Mouse (Mus musculus) cerebellum, postnatal 25 days (tissue): ENCODE measurements around the gene Fam111a.
"Not testable (repeated sequence)": the region's sequence is repeated elsewhere in the genome, so short reads cannot be mapped to it uniquely, and the experiment has no call there.

Source experiments
- DNase-seq, 2 experiments: peaks; one replicate each; pipeline ENCODE4 v3.0.0; 2021; ENCODE audit warnings: mixed read lengths in 2 of 2

Gene Fam111a

DNA sequence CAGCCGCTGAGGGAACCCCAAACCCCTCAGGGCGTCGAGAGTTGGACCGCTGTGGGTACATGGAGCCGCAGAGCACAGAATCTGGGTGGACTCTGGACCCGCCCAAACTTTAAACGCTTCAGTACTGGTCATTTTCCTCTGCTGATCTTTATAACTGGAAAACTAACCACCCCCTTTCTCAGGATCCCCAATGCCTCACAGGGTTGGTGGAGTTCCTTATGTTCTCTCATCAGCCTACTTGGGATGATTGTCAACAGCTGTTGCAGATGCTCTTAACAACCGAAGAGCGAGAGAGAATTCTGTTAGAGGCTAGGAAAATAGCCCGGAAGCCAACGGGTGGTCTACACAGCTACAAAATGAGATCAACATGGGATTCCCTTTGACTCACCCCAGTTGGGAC, at the start of gene Fam111a:
Gene Fam111a (plus strand): TSS at position 301 of the 400 bp plus-strand sequence.
- not testable (repeated sequence) for DNase-seq

DNA sequence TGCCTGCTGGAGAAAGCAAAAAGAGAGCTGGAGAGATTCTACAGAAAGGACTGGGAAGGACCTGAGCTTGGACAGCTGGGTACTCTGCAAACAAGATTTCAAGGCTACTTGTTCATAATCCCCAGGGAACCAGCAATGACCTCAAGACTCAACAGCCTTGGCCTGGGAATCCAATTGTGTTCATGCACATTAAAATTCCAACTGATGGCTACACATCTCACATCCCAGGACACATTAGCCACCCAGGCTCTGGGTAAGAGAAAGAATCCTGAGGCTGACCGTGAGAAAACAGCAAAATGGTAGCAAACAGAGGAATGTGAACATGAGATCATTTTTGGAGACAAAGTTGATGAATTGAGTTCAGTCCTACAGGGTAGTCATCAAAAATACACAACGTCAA, 49.3 kb upstream of the Fam111a start:
- DNase-seq: no peak

DNA sequence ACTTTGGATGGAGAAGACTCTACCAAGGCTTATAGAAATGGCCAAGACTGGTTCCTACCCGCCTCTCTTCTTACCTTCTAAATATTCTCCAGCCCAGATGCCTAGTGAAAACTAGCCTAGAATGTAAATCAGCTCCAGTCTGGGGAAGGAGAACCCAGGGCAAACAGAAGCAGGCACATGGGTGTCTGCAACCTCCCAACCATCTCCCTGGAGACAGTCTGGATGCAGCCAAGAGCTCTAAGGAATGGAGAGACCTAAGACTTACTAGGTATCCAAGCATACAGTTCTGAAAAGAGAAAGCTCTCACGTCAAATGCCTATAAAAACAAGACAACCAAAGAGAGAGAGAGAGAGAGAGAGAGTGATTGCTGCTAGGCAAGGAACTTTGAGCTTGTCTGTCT, 47.6 kb upstream of the Fam111a start:
- no peak for DNase-seq

DNA sequence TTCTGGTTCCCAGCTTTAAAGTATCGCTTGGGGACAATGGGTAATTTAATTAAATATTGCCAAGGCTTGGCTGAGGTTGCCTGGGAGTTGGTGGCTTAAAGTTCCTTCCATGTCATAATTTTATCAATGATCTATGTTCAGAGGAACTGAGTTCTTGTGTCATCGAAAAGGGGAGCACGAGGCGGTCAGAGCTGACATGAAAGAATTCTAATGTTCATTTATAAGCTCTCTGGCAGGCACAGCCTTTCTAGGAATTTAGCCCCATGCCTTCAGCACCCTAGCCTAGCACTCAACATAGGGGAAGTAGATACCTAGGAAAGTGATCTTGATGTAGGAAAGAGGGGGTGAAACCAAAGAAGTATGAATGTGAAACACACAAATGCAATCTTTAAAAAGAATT, 47.2 kb upstream of the Fam111a start:
- DNase-seq: no peak

DNA sequence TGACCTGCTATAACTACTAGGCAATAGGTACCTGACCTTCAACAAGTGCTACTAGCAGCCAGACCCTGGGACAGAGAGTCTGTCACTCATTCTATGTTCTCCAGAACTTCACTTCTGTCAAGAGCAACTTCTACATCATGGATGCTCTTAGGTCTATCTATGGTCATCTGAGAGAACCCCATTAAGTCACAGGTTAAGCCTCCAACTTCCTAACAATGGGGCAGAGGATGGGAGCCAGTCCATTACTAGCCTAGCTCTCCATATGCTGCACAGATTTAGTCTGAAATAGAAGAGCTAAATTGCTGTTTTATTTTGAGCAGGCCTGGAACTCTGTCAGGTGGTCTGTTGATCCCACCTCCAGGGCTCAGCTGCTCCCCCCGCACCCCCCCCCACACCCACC, 46.6 kb upstream of the Fam111a start:
- no peak for DNase-seq

DNA sequence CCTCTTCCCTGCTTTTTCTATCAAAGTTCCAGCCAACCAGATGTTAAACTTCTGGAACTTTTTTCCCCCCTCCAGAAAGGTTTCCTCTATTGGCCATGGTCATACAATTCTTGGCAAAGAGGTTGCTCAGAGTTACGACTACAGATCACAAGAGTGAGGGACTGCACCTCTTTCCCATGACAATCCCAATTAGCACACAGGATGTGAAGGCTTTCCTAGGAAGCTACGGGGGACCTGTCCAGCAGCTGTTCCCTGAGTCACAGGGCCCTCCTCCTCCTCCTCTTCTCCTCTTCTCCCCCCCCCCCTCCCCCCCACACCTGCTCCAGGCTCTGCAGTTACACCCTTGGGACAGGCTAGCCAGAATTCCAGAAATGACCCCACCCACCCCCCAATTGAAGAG, 46.1 kb upstream of the Fam111a start:
- no peak for DNase-seq

DNA sequence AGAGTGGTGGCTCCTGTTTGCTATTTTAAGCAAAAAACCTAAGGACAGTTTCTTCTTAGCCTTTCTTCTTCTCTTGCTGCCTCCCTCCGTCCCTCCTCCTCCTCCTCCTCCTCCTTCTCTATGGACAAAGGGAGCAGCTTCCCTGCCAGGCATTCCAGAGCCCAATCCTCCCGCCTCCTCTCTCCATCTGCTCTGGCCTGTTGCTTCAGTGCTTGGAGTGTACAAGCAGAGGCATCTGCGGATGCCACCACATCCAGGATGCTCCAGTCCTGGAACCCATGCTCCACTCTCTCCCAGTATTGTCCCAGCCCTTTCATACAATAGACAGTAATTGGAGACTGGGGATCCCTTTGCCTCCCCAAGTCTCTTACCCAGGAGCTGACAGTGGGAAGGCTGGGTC, 45.4 kb upstream of the Fam111a start:
- DNase-seq: peak; percentile 42 to 61

DNA sequence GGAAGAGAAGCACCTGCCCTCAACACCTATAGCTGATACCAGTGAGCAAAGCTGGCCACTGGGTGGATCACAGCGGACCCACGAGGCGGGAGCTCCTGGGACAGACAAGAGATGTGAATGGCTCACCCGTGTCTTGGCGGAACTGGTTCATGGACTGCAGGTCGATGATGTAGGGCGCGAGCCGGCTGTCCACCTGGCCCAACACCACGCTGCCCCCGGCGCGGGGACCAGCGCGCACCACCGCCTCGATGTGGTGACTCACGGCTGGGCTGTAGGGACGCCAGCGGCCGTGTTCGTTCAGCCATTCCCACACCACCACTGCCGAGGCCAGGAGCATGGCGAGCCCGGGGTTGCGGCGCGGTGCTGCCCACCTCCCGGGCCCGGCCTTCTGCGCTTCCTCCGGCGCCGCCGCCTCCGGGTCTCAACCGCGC, 44.6 kb upstream of the Fam111a start:
- DNase-seq: peak; percentile 72 to 73

DNA sequence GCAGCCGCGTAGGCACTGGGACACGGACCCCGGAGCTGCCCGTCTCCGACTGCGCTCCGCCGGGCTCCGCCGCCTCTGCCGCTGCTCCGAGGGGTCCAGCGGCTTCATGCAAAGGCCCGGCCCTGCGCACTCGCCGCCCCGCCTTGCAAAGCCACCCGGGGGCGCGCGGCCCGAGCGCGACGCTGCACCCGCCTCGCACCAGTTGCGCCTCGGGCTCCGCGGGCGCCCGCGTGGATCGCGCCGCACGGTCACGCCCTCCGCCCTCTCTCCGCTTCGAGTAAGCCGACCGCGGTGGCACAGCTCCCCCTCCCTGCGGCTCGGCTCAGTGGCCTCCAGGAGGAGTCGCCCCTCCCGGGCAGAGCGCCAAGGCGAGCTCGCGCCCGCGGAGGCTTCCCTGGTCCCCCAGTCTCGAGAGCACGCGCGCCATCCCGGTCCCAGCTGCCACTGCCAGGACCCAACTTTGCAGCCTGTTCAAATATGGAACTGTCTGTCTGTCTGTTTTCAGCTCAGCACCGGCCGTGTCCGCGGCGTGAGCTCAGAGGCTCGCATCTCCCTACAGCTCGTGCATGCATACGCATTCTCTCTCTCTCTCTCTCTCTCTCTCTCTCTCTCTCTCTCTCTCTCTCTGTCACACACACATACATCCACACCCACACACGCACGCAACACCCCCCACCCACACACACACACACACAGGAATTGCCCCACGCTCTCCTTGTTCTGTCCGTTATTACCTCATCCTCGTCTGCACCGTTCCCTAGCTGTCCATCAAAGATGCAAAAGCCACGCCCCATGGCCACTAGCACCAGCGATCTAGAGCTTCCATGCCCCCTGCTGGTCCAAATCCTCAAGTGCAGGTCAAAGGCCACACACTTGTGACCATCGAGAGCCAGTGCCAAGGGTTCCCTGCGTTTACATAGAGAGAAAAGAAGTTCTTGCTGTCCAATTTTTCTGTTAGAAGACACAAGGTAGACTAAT, 43.9 kb upstream of the Fam111a start, which contains the start of gene Dtx4:
Gene Dtx4 (minus strand): TSS at position 85 of the 978 bp plus-strand sequence.
- DNase-seq: peak; percentile 93 to 97

DNA sequence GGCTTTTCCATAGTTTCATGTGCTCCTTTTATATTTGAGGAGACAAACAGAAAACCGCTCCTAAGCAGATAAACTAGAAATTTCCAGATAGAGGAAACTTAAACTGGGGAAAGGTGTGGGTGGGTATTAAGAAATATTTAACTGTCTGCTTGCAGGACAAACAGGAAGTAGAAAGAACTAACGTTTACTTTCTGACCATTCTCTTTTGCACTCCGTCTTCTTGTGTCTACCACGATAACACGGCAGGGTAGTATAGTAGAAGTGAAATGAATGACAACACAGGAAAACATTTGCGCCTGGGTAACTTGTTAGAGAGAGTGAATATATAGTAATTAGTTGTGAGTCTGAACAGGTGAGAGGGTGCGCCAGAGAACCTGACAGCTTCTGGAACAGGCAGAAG, 42.8 kb upstream of the Fam111a start:
- no peak for DNase-seq

DNA sequence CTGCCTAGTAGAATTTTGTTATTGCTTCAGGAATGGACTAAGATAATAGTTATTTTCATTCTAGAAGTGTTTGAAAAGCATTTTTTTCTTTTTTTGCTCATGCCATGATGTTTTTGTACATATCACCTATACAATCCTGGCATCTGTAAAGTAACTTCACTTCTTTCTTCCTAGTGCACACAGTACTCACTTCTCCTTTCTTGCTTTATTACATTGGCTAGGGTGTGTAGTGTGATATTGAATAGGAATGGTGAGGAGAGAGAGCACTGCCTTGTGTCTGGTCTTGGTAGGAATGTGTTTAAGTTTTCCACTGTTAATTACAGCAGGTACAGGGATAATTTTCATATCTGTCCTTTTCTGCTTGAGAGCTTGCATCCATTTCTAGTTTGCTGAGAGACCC, 30.9 kb upstream of the Fam111a start:
- no peak for DNase-seq

DNA sequence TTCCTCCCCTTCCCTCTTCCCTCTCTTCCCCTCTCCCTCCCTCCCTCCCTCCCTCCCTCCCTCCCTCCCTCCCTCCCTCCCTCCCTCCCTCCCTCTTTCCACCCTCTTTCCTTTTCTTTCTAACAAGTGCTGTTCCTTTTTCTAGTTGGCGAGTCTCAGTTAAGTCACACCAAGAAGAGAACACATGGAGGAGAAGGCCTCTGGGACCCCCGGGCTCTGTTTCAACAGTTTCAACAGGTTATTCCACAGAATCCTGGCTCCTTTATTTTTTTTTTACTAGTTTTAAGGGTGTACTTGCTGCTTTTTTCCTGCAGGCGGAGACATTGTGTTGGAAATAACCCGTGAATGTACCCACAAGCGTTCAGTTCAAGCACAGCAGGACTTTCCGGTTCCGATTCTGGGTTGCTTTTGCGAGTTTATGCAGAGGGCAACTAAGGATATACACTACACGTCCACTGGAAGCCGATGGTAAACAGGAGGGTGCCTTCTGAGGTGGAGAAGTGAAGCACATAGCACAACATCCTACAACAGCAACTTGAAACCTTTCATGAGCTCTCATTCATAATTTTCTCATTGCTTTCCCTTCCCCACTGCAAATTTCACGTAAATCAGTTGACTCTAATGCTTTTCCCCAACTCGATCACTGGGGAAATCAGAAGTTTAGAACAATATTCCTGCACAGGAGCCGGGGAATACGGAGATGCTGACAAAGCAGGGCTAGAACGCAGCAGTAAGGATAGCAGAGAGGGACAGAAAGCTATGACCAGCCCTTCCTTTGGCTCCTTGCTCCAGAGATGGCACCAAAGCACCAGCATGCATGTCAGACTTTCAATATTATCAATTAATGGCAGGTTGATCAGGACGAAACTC, 27.6 kb upstream of the Fam111a start:
- peak; percentile 69 to 71 for DNase-seq

DNA sequence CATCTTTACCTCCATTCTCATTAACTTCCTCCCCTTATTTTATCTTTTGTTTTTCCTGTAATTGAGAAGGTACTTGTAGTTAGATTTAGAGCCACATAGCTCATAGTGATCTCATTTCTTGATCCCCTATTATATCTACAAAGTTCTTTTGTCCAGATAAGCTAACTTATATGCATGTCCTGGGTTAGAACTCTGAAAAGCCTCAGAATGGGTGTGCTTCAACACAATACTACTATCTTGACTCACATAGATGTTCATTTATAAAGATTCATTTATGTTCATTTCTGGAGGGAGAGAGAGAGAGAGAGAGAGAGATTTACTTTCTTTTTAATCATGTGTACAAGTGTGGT, 27.0 kb upstream of the Fam111a start:
- DNase-seq: no peak

DNA sequence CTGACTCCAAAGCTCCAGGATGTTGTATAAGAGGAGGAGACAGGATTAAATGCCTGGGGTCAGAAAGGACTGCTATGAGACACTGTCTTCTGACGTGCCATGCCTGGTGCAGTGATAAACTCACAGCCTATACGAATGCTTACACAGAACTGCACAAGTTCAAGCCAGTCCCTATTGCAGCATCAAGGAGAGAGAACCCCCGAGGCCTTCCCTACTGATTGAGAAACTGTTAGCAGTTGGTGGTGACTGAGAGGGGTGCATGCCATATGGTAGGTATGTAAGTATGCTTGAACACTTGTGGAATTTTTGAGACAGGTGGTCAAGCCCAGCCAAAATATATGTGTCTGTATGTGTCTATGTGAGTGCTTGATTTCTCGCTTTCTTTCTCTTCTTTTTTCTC, 22.2 kb upstream of the Fam111a start:
- DNase-seq: no peak

DNA sequence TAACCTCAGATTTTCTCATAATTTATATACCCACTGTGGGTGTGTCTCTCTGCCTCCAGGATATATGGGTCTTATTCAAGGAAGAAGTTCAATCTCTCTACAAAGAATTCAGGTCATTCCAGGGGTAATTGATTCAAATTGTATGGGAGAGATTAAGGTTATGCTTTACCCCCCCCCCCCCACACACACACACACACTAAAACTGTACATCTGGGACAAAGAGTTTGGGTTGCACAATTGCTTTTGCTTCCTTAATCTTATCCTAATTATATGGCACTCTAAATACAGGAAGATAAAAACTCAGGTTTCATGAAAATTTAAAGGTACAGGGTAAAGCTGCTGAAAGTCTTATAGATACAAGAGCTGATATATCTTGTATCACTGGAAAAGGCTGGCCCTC, 8.4 kb upstream of the Fam111a start:
- DNase-seq: no peak

DNA sequence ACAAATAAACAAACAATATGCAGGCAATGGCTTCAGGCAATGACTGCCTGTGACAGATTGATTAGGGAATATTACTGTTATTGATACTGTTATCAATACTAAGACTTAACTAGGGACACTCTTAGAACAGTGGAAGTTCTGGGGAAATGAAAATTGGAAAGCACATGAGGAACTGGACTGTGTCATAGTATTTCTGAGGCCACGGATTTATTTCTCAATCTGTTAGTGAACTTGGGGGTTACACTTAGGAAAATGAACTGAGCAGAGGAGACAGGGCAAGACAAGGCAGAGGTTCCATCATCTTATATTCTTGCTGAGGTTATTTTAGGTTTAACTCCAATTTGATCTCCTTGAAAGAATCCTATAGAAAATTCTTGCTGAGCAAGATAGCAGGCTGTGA, 5.6 kb upstream of the Fam111a start:
- DNase-seq: no peak

DNA sequence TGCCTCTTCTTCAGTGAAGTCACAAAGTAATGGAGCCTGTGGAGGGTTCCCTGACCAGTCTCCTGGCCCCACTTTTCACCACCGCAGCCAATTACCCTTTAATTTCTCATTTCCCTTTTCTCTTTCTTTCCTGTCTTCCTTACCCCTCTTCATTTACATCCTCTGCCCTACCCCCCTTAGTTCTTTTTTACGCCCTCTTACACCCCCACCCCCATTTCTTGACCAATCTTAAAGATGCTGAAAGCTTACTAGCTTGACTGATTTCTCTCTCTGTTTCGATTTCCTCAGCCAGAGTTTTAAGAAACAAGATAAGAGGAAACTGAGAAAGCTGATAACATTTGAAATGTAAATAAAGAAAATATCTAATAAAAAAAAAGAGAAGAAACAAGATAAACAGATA, 4.8 kb upstream of the Fam111a start:
- DNase-seq: no peak

DNA sequence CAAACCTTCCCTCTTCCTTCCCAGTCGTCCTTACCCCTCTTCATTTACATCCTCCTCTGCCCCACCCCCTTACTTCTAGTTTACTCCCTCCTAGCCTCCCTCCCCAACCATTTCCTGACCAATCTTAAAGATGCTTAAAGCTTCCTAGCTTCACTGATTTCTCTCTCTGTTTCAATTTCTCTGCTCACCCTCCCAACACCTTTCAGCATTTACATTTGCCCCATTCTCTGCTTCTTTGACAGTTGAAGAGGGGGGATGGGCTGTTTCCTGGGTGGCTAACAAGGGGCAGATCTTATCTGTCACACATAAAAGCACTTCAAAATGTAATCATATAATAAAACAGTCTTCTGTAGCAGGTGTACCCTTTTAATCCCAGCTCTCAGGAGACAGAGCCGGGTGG, 3.9 kb upstream of the Fam111a start:
- DNase-seq: no peak

DNA sequence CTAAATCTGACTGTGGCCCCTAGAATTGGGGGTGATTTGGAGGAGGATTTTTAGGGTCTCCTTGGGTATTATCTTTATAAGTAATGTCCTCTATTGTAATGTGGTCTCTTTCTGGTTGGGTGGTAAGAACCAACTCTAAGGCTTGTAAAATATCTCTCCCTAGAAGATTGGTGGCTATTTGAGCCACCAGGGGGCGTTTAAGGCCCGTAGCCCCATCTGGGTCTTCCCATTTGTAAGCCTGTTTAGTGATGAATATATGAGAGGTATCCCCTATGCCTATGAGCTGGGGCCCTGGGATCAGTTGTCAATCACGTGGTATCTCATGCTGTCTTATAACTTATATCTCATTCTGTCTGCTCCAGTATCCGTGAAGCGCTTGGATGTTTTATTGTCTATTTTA, 3.6 kb downstream of the Fam111a start:
- DNase-seq: peak in 1 of 2 experiments; percentile 29

DNA sequence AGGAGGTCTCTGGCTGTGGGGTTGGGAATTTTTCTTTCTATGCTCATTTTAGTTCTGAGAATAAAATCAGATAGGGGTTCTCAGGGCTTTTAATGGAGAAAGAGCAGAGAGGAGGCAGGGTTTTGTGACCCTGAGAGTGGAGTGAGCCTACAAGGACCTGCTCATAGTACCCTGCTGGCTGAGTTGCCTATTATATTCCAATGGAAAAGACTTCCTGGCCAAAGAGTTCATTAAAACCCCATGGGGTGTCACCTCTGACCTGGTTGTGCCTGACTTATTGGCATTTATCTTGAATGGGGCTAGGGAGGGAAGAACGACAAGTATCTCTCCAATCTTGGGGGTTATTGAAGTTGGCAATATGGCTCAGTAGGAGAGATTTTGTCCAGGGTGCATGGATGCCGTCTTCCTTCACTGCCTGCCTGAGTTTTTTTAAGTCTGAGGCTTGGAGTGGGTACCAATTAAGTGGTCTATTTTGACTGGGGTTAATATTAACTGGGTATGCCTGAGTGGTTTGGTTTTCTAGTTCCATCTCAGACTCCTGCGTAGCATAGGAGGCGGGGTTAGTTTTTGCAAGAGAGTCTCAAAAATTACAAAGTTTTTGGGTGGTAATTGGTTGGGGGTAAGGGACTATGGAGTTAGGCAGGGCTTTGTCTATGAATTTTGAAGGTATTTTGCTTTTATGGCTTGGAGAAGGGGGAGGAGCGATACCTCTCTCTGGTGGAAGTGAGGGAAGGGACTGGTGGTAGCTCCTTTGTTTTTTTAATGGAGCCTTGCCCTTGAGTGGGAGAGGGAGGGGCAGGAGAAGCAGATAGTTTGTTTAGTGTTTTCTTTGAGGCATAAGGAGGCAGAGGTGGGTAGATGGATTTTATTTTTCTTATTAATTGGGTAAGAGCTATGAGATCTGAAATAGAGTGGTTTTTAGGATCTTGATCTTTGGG, 4.7 kb downstream of the Fam111a start:
- DNase-seq: no peak

DNA sequence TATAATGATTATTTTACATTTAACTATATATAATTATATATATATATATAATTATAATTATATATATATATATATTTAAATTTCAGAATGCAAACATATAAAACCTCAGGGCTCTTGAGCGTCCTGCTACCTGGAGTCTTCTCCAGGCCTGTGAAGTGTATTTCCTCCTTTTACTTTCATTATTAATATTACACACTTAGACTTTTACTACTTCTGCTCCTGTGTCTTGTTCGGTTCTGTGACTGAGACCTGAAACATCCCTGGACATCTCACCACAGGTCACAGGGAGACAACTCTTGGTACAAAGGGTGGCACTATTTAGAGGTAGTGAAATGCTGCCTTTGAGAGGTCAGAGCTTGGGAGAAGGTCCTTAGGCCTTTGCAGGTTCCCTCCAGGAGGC, 10.8 kb downstream of the Fam111a start:
- DNase-seq: no peak

DNA sequence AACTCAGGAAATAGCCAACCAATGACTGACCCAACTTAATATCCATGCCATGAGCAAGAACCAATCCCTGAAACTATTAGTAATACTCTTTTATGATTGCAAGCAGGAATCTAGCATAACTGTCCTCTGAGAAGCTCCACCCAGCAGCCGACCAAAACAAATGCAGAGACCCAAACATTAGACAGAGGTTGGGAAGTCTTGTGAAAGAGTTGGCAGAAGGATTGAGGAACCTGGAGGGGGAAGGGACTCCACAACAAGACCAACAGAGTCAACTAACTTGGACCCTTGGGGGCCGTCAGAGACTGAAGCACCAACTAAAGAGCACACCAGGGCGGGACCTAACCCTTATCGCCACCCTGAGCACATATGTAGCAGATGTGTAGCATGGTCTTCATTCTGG, 12.7 kb downstream of the Fam111a start:
- no peak for DNase-seq

DNA sequence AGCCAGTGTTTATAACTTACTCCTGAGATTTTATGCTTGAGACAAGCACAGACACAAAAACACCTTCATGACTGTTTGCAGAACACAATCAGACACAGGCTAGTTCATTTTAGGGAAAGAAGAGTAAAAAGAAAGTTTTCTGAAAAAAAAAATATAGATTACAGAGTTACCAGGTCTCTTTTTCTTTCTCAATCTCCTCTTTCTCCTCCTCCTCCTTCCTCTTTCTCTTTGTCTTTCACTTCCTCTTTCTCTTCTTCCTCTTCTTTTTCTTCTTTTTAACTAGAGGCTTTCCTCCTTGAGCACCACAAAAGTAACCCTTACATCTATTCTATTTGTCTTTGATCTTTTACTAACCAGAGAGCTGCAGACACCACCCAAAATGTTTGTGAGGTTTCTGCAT, 18.7 kb downstream of the Fam111a start:
- DNase-seq: no peak
